Mouse (Mus musculus) limb, embryonic 14.5 days (tissue): Measurements from ENCODE around the gene Morf4l1. TPM values are rescaled to one million over a fixed set of nuclear protein-coding genes. Genes with fewer than 3 reads are reported as not detected.
A peak's percentile ranks its signal among the peaks of the same experiment; 100 is the strongest.

Experiments used
- ATAC-seq: fragments of 200-750 bp; cut with Nextera tagmentation; 2 replicates; pipeline ENCODE4 v1.8.0; 2017; ENCODE audit warnings: low read depth, moderate number of reproducible peaks, moderate TSS enrichment; ENCODE audit not compliant: low FRiP score
- DNase-seq: peaks from one replicate; pipeline ENCODE4 v3.0.0-alpha.2; 2015; ENCODE audit warnings: low spot score
- H3K27ac ChIP-seq: fragments of 300-500 bp; sonication (generic); replicated peaks from 2 replicates; pipeline ENCODE4 v1.5.1; 2014; ENCODE audit warnings: low read depth, mild to moderate bottlenecking, low read length, moderate library complexity, mixed read lengths
- H3K27me3 ChIP-seq: fragments of 300-500 bp; sonication (generic); 2 replicates; pipeline ENCODE4 v1.6.1; 2014; ENCODE audit warnings: low read length, mixed read lengths; ENCODE audit not compliant: control insufficient read depth, insufficient read depth
- H3K36me3 ChIP-seq: fragments of 300-500 bp; sonication (generic); 2 replicates; pipeline ENCODE4 v1.6.1; 2014; ENCODE audit warnings: mild to moderate bottlenecking, low read length, moderate library complexity, mixed read lengths; ENCODE audit not compliant: control insufficient read depth, insufficient read depth
- H3K4me1 ChIP-seq: fragments of 300-500 bp; sonication (generic); 2 replicates; pipeline ENCODE4 v1.6.1; 2014; ENCODE audit warnings: antibody characterized with exemption, low read length, mixed read lengths; ENCODE audit not compliant: control insufficient read depth, insufficient read depth
- H3K4me2 ChIP-seq: fragments of 300-500 bp; sonication (generic); replicated peaks from 2 replicates; pipeline ENCODE4 v1.6.1; 2014; ENCODE audit warnings: low read depth, mild to moderate bottlenecking, low read length, moderate library complexity; ENCODE audit not compliant: severe bottlenecking
- H3K4me3 ChIP-seq: fragments of 300-500 bp; sonication (generic); replicated peaks from 2 replicates; pipeline ENCODE4 v1.5.1; 2014; ENCODE audit warnings: low read length
- H3K9ac ChIP-seq: fragments of 300-500 bp; sonication (generic); 2 replicates; pipeline ENCODE4 v1.6.1; 2014; ENCODE audit warnings: mild to moderate bottlenecking, low read depth, low read length, moderate library complexity; ENCODE audit not compliant: severe bottlenecking
- H3K9me3 ChIP-seq: fragments of 300-500 bp; sonication (generic); 2 replicates; pipeline ENCODE4 v1.6.1; 2016; ENCODE audit warnings: low read length; ENCODE audit not compliant: control insufficient read depth
- POLR2A ChIP-seq: fragments of 200-500 bp; IDR thresholded peaks from 2 replicates; pipeline ENCODE4 v1.8.0; 2012; ENCODE audit warnings: inconsistent platforms, mild to moderate bottlenecking, moderate library complexity, borderline replicate concordance; ENCODE audit not compliant: insufficient read depth, insufficient read length; ENCODE audit errors: extremely low read depth
- WGBS: fragments of 180-500 bp; shearing (Covaris S2); extraction: QIAGEN DNeasy Blood & Tissue Kit; methylation state at CpG from one replicate; pipeline ENCODE4 v1.1.7; 2014; 5-methylcytosine and 5-hydroxymethylcytosine counted together
- polyA plus RNA-seq, 2 experiments: library from polyadenylated mRNA; depleted of rRNA in 1 of 2; stranded (reverse) in 1 of 2; unstranded in 1 of 2; fragments of >200 nt; fragmentation: Nextera tagmentation in 1 of 2; extraction: Ambion mirVana in 1 of 2; gene quantifications; 2 replicates each; pipeline versions ENCODE4 v1.2.1 to v1.2.3; 2012 to 2014

Morf4l1 gene
- polyA plus RNA-seq, 2 experiments: 464 to 500 TPM

DNA sequence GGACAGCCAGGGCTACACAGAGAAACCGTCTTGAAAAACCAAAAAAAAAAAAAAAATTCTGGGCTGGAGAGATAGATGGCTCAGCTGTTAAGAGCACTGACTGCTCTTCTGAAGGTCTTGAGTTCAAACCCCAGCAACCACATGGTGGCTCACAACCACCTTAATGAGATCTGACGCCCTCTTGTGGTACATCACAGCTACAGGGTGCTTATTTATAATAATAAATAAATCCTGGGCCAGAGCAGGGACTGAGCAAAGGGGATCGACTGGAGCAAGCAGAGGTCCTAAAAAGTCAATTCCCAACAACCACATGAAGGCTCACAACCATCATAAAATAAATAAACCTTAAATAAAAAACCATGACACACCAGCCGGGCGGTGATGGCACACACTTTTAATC is 15.6 kb downstream of the Morf4l1 start:
- H3K4me3 ChIP-seq: no peak overlapping the region
- no peak overlapping the region for H3K9ac ChIP-seq
- peaks cover 93% of the 10 kb centered on the region for H3K36me3 ChIP-seq
- WGBS: 91% methylated on average over 5 of the region's 5 CpGs
- DNase-seq: no peak
- H3K4me1 ChIP-seq: no peaks in the 10 kb centered on the region
- ATAC-seq: no peak
- no peak for TF ChIP-seq POLR2A
- H3K4me2 ChIP-seq: no peak overlapping the region
- no peak overlapping the region for H3K27ac ChIP-seq
- H3K9me3 ChIP-seq: no peaks in the 10 kb centered on the region
- H3K27me3 ChIP-seq: no peaks in the 10 kb centered on the region

GRCm38 (mm10) chr9:90089339-90090104 is 25.1 kb downstream of the Morf4l1 start:
- Histone ChIP-seq H3K9ac (no peak overlapping the region), H3K27ac (no peak overlapping the region), H3K4me2 (no peak overlapping the region), H3K4me1 (no peaks in the 10 kb centered on the region), H3K36me3 (peaks cover 65% of the 10 kb centered on the region), H3K27me3 (no peaks in the 10 kb centered on the region), H3K9me3 (no peaks in the 10 kb centered on the region), H3K4me3 (no peak overlapping the region)
- DNase-seq: no peak
- no peak for TF ChIP-seq POLR2A
- ATAC-seq: no peak
- WGBS: 84% methylated on average over 6 of the region's 6 CpGs

- TF ChIP-seq POLR2A: no peak
- H3K4me3 ChIP-seq: no peak overlapping the region
- 91% methylated on average over 2 of the region's 2 CpGs for WGBS
- no peaks in the 10 kb centered on the region for H3K9me3 ChIP-seq
- no peak overlapping the region for H3K27ac ChIP-seq
- H3K4me1 ChIP-seq: no peaks in the 10 kb centered on the region
- no peak overlapping the region for H3K4me2 ChIP-seq
- no peaks in the 10 kb centered on the region for H3K27me3 ChIP-seq
- H3K36me3 ChIP-seq: peaks cover 52% of the 10 kb centered on the region
- 0 out of 2 replicates have a peak, but pooled peaks have one; percentile 21 for ATAC-seq
- no peak for DNase-seq
- no peak overlapping the region for H3K9ac ChIP-seq
These were observed 26.6 kb downstream of the Morf4l1 start for GRCm38 (mm10) chr9:90087906-90088485.

GRCm38 (mm10) chr9:90084766-90085468 is 29.7 kb downstream of the Morf4l1 start:
- Histone ChIP-seq H3K36me3 (peaks cover 27% of the 10 kb centered on the region), H3K9me3 (no peaks in the 10 kb centered on the region), H3K9ac (no peak overlapping the region), H3K4me2 (no peak overlapping the region), H3K4me3 (no peak overlapping the region), H3K27ac (no peak overlapping the region), H3K4me1 (no peaks in the 10 kb centered on the region), H3K27me3 (no peaks in the 10 kb centered on the region)
- 89% methylated on average over 8 of the region's 8 CpGs for WGBS
- ATAC-seq: no peak
- TF ChIP-seq POLR2A: no peak
- no peak for DNase-seq

- Histone ChIP-seq H3K9ac (no peak overlapping the region), H3K4me3 (no peak overlapping the region), H3K27me3 (no peaks in the 10 kb centered on the region), H3K4me1 (no peaks in the 10 kb centered on the region), H3K27ac (no peak overlapping the region), H3K36me3 (peaks cover 20% of the 10 kb centered on the region), H3K9me3 (no peaks in the 10 kb centered on the region), H3K4me2 (no peak overlapping the region)
- no peak for TF ChIP-seq POLR2A
- DNase-seq: no peak
- no peak for ATAC-seq
- 86% methylated on average over 3 of the region's 3 CpGs for WGBS
These were observed 30.4 kb downstream of the Morf4l1 start for GRCm38 (mm10) chr9:90084152-90084551.
